Mouse (Mus musculus): ENCODE results near the gene Cpne6.
A peak's percentile ranks its signal among the peaks of the same experiment; 100 is the strongest.

Gene Cpne6

GRCm38 (mm10) chr14:55505612-55506011 lies 4.6 kb upstream of the Cpne6 start:
- no peak for DNase-seq

DNA sequence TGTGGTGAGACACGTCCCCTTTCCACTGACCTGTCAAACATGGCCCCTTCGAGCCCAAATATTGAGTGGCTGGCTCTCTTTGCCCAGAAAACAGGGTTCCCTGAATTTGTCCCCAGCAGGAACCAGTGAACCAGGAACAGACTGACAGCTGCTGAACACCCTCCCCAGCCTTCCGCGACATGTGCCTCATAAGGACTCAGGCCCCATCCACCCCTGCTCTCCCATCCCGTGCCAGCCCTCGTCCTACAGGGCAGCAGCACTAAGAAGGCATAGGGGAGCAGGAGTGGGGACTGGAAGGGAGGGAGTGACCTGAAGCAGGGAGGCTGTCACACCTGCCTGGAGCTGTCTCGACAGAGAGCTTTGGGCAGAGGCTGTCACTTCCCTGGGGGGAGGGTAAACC lies 2.4 kb upstream of the Cpne6 start:
- no peak for DNase-seq

DNA sequence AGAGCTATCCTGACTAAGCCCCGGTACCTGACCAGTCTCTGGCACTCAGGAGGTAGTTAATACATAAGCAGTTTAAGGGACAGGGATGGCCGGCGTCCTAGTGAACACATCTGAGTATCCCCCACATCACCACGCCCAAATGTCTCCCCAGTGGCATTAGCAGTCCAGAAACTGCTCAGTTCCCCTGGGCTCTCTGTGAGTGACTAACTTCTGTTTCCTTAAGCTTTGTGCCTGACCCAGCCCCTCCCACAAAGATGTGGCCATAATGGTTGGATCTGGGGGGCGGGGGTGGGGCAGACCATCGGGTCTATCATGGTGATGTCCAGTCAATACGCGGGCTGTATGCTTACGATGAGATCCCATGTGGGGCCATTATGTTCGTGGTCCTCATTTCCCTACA lies 705 bp upstream of the Cpne6 start:
- no peak for DNase-seq

DNA sequence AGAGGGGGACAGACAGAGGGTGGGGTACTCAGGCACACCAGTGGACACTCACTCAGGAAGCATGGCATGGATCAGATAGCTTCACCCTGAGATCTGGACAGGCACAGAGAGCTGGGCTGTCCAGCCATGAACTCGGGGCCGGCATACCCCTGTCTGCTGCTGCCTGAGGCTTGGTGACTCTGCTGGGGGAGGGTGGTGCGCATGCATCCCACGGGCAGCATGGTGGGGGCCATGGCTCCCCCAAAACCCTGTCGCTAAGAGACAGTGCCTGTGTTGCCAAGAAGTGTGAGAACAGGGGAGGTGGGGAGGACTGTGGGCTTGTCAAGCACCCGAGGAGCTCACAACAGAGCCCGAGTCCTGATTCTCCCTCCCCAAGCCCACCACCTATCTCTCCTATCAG lies 792 bp downstream of the Cpne6 start:
- peak in 1 of 2 experiments; percentile 17 for DNase-seq

DNA sequence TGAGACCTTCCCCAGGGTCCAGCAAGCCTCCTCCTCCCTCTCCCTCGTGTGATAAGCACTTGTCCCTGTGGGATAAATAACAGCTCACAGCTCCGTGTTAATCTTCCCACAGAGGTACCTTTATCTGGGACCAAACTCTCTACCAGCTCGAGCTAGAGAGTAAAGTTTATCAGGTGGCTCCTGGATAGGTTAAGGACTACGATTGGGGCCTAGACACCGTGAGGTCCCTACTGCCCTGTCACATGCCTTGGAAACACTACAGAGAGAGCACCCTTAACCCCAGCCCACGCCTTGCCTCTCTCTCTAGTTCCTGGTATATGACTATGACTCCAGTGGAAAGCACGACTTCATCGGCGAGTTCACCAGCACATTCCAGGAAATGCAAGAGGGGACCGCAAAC lies 3.7 kb downstream of the Cpne6 start:
- DNase-seq = no peak

DNA sequence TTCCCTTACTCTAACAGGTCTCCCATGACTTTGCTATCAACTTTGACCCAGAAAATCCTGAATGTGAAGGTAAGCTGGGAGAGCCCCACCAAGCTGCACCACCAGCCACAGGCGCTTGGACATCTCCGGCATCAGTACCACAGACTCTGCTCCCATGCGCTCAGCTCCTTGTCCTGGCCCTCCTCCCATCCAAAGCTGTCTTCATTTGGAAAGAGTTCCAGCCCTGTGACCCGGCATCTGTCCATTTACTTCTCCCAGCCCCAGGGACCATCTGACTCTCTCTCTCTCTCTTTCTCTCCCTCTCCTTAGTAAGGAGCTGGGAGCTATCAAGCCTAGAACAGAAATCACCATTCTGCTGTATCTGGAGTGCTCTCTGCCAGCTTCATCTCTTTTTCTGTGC lies 5.6 kb downstream of the Cpne6 start:
- peak in 1 of 2 experiments; percentile 57 for DNase-seq

- DNase-seq = peak; percentile 65 to 70
These were observed 8.7 kb downstream of the Cpne6 start for GRCm38 (mm10) chr14:55518897-55519296.

DNA sequence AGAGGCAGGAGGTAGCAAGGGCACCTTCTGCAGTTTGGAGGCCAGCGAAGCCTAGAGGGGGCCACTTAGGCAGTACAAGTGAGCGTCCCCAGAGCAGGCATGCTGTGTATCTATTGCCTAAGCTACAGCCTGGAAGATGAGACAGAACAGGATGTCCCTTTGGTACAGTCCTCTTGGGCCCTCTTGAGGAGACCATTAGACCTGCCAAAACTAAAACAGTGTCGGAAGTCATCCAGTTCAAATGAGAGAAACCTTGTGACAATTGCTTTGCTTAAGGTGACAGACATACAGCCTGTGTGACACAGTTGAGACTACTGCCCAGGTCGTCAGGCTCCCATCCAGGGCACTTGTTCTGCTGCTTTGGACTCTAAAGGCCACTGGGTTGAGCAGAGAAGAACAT lies 9.4 kb downstream of the Cpne6 start:
- DNase-seq = no peak

GRCm38 (mm10) chr14:55520451-55521361 lies 10.5 kb downstream of the Cpne6 start:
- DNase-seq = peak; percentile 76 to 78

GRCm38 (mm10) chr14:55524062-55524461 lies 13.8 kb downstream of the Cpne6 start:
- DNase-seq = no peak

GRCm38 (mm10) chr14:55524785-55525184 lies 14.5 kb downstream of the Cpne6 start, which contains the start of gene Nrl:
Gene Nrl (minus strand): TSS chr14:55524981.
- no peak for DNase-seq

- DNase-seq = no peak
These were observed 16.4 kb downstream of the Cpne6 start for GRCm38 (mm10) chr14:55526674-55527073.

DNA sequence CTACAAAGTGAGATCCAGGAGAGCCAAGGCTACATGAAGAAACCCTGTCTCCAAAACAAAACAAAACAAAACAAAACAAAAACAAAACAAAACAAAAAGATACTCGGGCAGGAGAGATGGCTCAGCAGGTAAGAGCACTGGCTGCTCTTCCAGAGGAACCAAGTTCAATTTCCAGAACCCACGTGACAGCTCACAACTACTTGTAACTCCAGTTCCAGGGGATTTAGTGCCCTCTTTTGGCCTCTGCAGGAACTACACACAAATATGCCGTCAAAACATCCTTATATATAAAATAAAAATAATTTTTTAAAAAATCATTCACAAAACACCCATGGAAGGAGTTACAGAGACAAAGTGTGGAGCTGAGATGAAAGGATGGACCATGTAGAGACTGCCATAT lies 17.7 kb downstream of the Cpne6 start:
- peak; percentile 53 to 69 for DNase-seq

GRCm38 (mm10) chr14:55536116-55536745 lies 26.0 kb downstream of the Cpne6 start:
- DNase-seq = peak; percentile 62 to 79

DNA sequence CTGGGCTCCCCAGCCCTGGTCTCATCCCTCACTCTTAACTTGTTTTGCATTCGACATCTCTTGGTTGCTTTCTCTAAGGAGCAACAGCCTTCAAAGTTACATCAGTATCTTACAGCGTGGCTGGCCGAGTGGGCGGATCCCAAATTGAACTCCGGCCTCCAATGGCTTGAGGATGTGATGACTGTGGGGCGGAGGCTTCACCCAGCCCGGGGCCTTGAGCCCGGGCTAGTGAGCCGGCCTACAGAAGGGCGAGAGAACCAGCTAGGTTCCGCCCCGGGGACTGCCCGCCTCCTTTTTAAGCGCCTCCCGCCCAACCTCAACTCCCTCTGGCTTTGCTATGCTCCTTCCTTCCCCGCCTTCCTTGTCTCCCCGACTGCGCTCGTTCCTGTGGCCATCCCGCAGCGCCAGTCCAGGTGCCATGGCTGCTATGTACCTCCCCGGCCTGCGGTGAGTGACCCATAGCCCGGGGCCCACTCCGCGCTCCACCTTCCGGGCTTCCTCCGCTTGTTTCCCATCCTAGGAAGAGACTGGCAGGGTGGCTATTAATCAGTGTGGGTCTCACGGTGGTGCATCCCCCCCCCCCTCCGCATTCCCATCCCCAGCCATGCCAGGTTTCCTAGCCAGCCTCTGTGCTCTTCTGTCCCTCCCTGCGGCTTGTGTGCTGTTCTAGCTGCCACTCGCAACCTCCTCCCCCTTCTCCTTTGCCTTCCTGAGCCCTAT lies 30.0 kb downstream of the Cpne6 start, which contains the start of gene Pck2:
TSS of gene Pck2 (plus strand) at position 200 of the 720 bp plus-strand sequence.
- peak; percentile 82 to 85 for DNase-seq

GRCm38 (mm10) chr14:55540787-55541321 lies 30.6 kb downstream of the Cpne6 start:
- peak; percentile 87 to 96 for DNase-seq

GRCm38 (mm10) chr14:55542268-55542667 lies 32.0 kb downstream of the Cpne6 start:
- DNase-seq = no peak

DNA sequence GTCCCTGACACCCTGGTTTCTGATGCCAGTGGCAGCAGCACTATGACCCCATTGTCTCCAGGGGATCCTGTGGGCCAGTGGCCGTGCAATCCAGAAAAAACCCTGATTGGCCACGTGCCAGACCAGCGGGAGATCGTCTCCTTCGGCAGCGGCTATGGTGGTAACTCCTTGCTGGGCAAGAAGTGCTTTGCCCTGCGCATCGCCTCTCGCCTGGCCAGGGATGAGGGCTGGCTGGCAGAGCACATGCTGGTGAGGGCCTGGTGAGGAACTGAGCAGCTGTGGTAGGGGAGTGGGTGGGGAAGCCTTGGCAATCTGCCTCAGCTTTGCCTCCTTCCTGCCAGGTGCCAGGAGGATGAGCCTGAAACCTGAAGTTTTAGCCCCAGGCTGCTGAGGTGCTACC lies 34.1 kb downstream of the Cpne6 start:
- peak; percentile 55 to 72 for DNase-seq

- peak; percentile 57 to 62 for DNase-seq
These were observed 39.9 kb downstream of the Cpne6 start for GRCm38 (mm10) chr14:55550191-55550590.

- no peak for DNase-seq
These were observed 41.1 kb downstream of the Cpne6 start for GRCm38 (mm10) chr14:55551347-55551746.

GRCm38 (mm10) chr14:55551794-55552193 lies 41.5 kb downstream of the Cpne6 start:
- DNase-seq = no peak

- DNase-seq = no peak
These were observed 44.4 kb downstream of the Cpne6 start for GRCm38 (mm10) chr14:55554635-55555034.

GRCm38 (mm10) chr14:55555788-55556187 lies 45.5 kb downstream of the Cpne6 start:
- DNase-seq = no peak

Data from cerebellum, postnatal 14 days (tissue).